7 mouse cellular contexts compared by ENCODE assay signal in genomic region chr4:83485735-83486116, GRCm38 (mm10). TPM values are rescaled to one million over a fixed set of nuclear protein-coding genes. Genes with fewer than 3 reads are reported as not detected.
DNase-seq lines count a peak whose midpoint lies in the region; ATAC-seq lines count a peak whose summit lies in the region.

No protein-coding gene starts in this region.

- H3K27ac ChIP-seq in embryonic facial prominence, embryonic 10.5 days (replicated peaks), result peak overlapping the region; percentile 99
- H3K27ac ChIP-seq in limb, embryonic 11.5 days (replicated peaks; ENCODE audit: low read depth, low read length), result peak overlapping the region; percentile 97
- peak overlapping the region; percentile 99 for H3K27ac ChIP-seq in midbrain, embryonic 14.5 days (replicated peaks; ENCODE audit: low read depth, low read length)

- no peaks in the 10 kb centered on the region for H3K27me3 ChIP-seq in embryonic facial prominence, embryonic 10.5 days (replicated peaks; ENCODE audit: low read depth, poor library complexity, severe bottlenecking)
- H3K27me3 ChIP-seq in limb, embryonic 11.5 days (ENCODE audit: control insufficient read depth, insufficient read depth, low read length), result no peaks in the 10 kb centered on the region
- H3K27me3 ChIP-seq in midbrain, embryonic 14.5 days (ENCODE audit: control insufficient read depth, insufficient read depth, low read length), result no peaks in the 10 kb centered on the region

- peaks cover 39% of the 10 kb centered on the region for H3K36me3 ChIP-seq in embryonic facial prominence, embryonic 10.5 days (replicated peaks)
- H3K36me3 ChIP-seq in limb, embryonic 11.5 days (ENCODE audit: control insufficient read depth, insufficient read depth, low read length), result peaks cover 5% of the 10 kb centered on the region; the same call in 1 of the 2 replicates
- H3K36me3 ChIP-seq in midbrain, embryonic 14.5 days (ENCODE audit: control insufficient read depth, insufficient read depth, low read length), result peaks cover 35% of the 10 kb centered on the region

- H3K4me2 ChIP-seq in limb, embryonic 11.5 days (ENCODE audit: low read depth, severe bottlenecking), result peak overlapping the region; percentile 36
- peak overlapping the region; percentile 78 for H3K4me2 ChIP-seq in midbrain, embryonic 14.5 days (ENCODE audit: low read length)

- peak overlapping the region; percentile 94 for H3K9ac ChIP-seq in limb, embryonic 11.5 days (ENCODE audit: low read length)
- peak overlapping the region; percentile 99 for H3K9ac ChIP-seq in midbrain, embryonic 14.5 days (replicated peaks; ENCODE audit: low read length)

- DNase-seq in adrenal gland, postnatal 10 days, result peak; percentile 87
- DNase-seq in embryonic facial prominence, embryonic 10.5 days (ENCODE audit: low spot score), result peak; percentile 93
- peak; percentile 98 for DNase-seq in heart, adult 11 months
- DNase-seq in kidney, adult 18-20 months, result peak; percentile 75
- peak; percentile 91 for DNase-seq in limb, embryonic 11.5 days (ENCODE audit: low spot score)
- DNase-seq in midbrain, embryonic 14.5 days, result peak; percentile 95
- DNase-seq in spleen, adult 18-20 months, result peak; percentile 81 to 82

- under 1% methylated on average over 34 of the region's 40 CpGs for WGBS in embryonic facial prominence, embryonic 10.5 days
- WGBS in limb, embryonic 11.5 days, result under 1% methylated on average over 20 of the region's 40 CpGs
- WGBS in midbrain, embryonic 14.5 days, result 0% methylated on average over 29 of the region's 40 CpGs

- no peaks in the 10 kb centered on the region for H3K9me3 ChIP-seq in embryonic facial prominence, embryonic 10.5 days
- H3K9me3 ChIP-seq in limb, embryonic 11.5 days (ENCODE audit: control insufficient read depth, low read length), result no peaks in the 10 kb centered on the region
- H3K9me3 ChIP-seq in midbrain, embryonic 14.5 days (ENCODE audit: control insufficient read depth, low read length), result no peaks in the 10 kb centered on the region

- H3K4me3 ChIP-seq in embryonic facial prominence, embryonic 10.5 days, result peak overlapping the region; percentile 96
- peak overlapping the region; percentile 86 for H3K4me3 ChIP-seq in limb, embryonic 11.5 days (ENCODE audit: low read depth, low read length)
- H3K4me3 ChIP-seq in midbrain, embryonic 14.5 days (replicated peaks; ENCODE audit: low read depth, low read length), result peak overlapping the region; percentile 93

- peaks cover 48% of the 10 kb centered on the region for H3K4me1 ChIP-seq in embryonic facial prominence, embryonic 10.5 days
- H3K4me1 ChIP-seq in limb, embryonic 11.5 days (ENCODE audit: control insufficient read depth, insufficient read depth, low read length), result peaks cover 11% of the 10 kb centered on the region
- peaks cover 23% of the 10 kb centered on the region for H3K4me1 ChIP-seq in midbrain, embryonic 14.5 days (ENCODE audit: control insufficient read depth, insufficient read depth, low read length)

- peak; percentile 58 for ATAC-seq in limb, embryonic 11.5 days (ENCODE audit: insufficient number of reproducible peaks, low FRiP score, low TSS enrichment, low read depth)
- peak; percentile 84 for ATAC-seq in midbrain, embryonic 14.5 days (ENCODE audit: low FRiP score, low TSS enrichment)

RNA-seq across cellular contexts. Expression of gene Psip1, which starts 0.5 kb away (rescaled TPM):
- total RNA-seq in adrenal gland, postnatal 10 days (2021), result 10 to 100 TPM; 52.3 to 57.2 TPM
- 259 and 278 TPM in 2 replicates for polyA plus RNA-seq in embryonic facial prominence, embryonic 10.5 days (2016; fragmentation: Nextera tagmentation; extraction: Ambion mirVana)
- polyA plus RNA-seq in limb, embryonic 11.5 days (2014; fragmentation: Nextera tagmentation; extraction: Ambion mirVana), result 313 and 341 TPM in 2 replicates
- 381 and 396 TPM in 2 replicates for polyA plus RNA-seq in midbrain, embryonic 14.5 days (2014; fragmentation: Nextera tagmentation; extraction: Ambion mirVana)

RNA-seq across cellular contexts. Expression of gene Ccdc171, which starts 39.6 kb away (rescaled TPM):
- 1 to 10 TPM; 1.4 to 3.1 TPM for total RNA-seq in adrenal gland, postnatal 10 days (2021)
- polyA plus RNA-seq in embryonic facial prominence, embryonic 10.5 days (2016; fragmentation: Nextera tagmentation; extraction: Ambion mirVana), result 5.5 and 6.1 TPM in 2 replicates
- 5.2 and 5.9 TPM in 2 replicates for polyA plus RNA-seq in limb, embryonic 11.5 days (2014; fragmentation: Nextera tagmentation; extraction: Ambion mirVana)
- polyA plus RNA-seq in midbrain, embryonic 14.5 days (2014; fragmentation: Nextera tagmentation; extraction: Ambion mirVana), result 3.5 and 4.7 TPM in 2 replicates

Comparison
In these comparisons a context has a peak if more than half of its experiments do, and no peak if none do; other contexts are left out.
1. Peak in every context shown above with its lines: DNase-seq, ATAC-seq, H3K4me3 ChIP-seq and H3K27ac ChIP-seq.